Mouse (Mus musculus) liver, embryonic 14.5 days (tissue): ENCODE data around the gene Plk3. TPM values are rescaled to one million over a fixed set of nuclear protein-coding genes. Genes with fewer than 3 reads are reported as not detected.
A peak's percentile ranks its signal among the peaks of the same experiment; 100 is the strongest.

Experiments
- ATAC-seq: fragments of 200-750 bp; cut with Nextera tagmentation; 2 replicates; pipeline ENCODE4 v1.8.0; 2017; ENCODE audit warnings: moderate number of reproducible peaks, mild to moderate bottlenecking, moderate library complexity; ENCODE audit not compliant: insufficient read depth
- DNase-seq, 3 experiments: peaks; one replicate each; pipeline ENCODE4 v3.0.0-alpha.2; 2012 to 2013; ENCODE audit warnings: low read depth in 3 of 3, low spot score in 3 of 3
- H3K27ac ChIP-seq: fragments of 300-500 bp; sonication (generic); 2 replicates; pipeline ENCODE4 v1.5.1; 2014; ENCODE audit warnings: moderate library complexity, mild to moderate bottlenecking, control low read depth, inconsistent platforms
- H3K27me3 ChIP-seq: fragments of 300-500 bp; sonication (generic); 2 replicates; pipeline ENCODE4 v1.6.1; 2014; ENCODE audit warnings: mild to moderate bottlenecking, low read length, moderate library complexity; ENCODE audit not compliant: control insufficient read depth, insufficient read depth
- H3K36me3 ChIP-seq: fragments of 300-500 bp; sonication (generic); replicated peaks from 2 replicates; pipeline ENCODE4 v1.6.1; 2014; ENCODE audit warnings: low read depth; ENCODE audit not compliant: control insufficient read depth, insufficient read depth
- H3K4me1 ChIP-seq, 2 experiments: fragments of 200-500 bp in 1 of 2; fragments of 300-500 bp in 1 of 2; sonication (generic) in 1 of 2; replicated peaks; 2 replicates each; pipeline ENCODE4 v1.6.1; 2012 to 2014; ENCODE audit warnings: antibody characterized with exemption in 1 of 2, inconsistent platforms in 1 of 2, low read length in 1 of 2; ENCODE audit not compliant: control insufficient read depth in 2 of 2, insufficient read depth in 2 of 2
- H3K4me2 ChIP-seq: fragments of 300-500 bp; sonication (generic); 2 replicates; pipeline ENCODE4 v1.6.1; 2014; ENCODE audit warnings: low read depth, mild to moderate bottlenecking, control low read depth, moderate library complexity
- H3K4me3 ChIP-seq, 2 experiments: fragments of 200-500 bp in 1 of 2; fragments of 300-500 bp in 1 of 2; sonication (generic) in 1 of 2; 2 replicates each; pipeline ENCODE4 v1.5.1; 2012 to 2014; ENCODE audit warnings: low read depth in 2 of 2, low read length in 2 of 2, mild to moderate bottlenecking in 2 of 2, control low read depth in 1 of 2, inconsistent platforms in 1 of 2, moderate library complexity in 1 of 2; ENCODE audit not compliant: insufficient read depth in 1 of 2
- H3K9ac ChIP-seq: fragments of 300-500 bp; sonication (generic); replicated peaks from 2 replicates; pipeline ENCODE4 v1.6.1; 2014; ENCODE audit warnings: mild to moderate bottlenecking, control low read depth, moderate library complexity
- H3K9me3 ChIP-seq: fragments of 300-500 bp; sonication (generic); 2 replicates; pipeline ENCODE4 v1.6.1; 2016; ENCODE audit warnings: low read length, mixed read lengths; ENCODE audit not compliant: control insufficient read depth
- CTCF ChIP-seq: IDR thresholded peaks from 2 replicates; pipeline ENCODE4 v1.5.1; 2016; ENCODE audit warnings: antibody characterized with exemption, low read depth, control low read depth
- EP300 ChIP-seq: IDR thresholded peaks from 2 replicates; pipeline ENCODE4 v1.6.1; 2016; ENCODE audit warnings: antibody characterized with exemption, low read depth
- WGBS: fragments of 180-500 bp; shearing (Covaris S2); extraction: QIAGEN DNeasy Blood & Tissue Kit; methylation state at CpG from one replicate; pipeline ENCODE4 v1.1.7; 2014; ENCODE audit not compliant: insufficient replicate concordance; 5-methylcytosine and 5-hydroxymethylcytosine counted together
- polyA plus RNA-seq, 2 experiments: library from polyadenylated mRNA; depleted of rRNA in 1 of 2; stranded (reverse) in 1 of 2; unstranded in 1 of 2; fragments of >200 nt; fragmentation: Nextera tagmentation in 1 of 2; extraction: Ambion mirVana in 1 of 2; gene quantifications; 2 replicates each; pipeline versions ENCODE4 v1.2.1 to v1.2.3; 2012 to 2014

The Plk3 gene
- polyA plus RNA-seq, 2 experiments = 1.1 to 1.7 TPM

DNA sequence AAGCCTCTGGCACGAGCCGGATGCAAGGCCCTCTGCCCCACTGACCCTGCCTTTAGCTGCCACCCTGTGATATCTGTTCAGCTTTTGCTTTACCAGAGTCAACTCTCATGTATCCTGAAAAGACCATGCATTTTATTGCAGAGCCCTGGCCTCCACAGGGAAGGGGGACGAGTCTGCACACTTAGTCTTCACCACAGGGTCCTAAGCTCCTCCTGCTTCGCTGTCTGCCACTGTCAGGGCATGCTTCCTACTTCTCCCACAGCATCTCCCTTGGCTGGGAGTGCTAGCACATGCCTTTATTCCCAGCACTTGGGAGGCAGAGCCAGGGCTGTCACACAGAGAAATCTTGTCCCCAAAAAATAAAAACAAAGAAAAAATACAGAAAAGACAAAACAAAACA lies 27.4 kb upstream of the Plk3 start:
- WGBS = 81% methylated on average over 4 of the region's 4 CpGs
- ATAC-seq (no peak), DNase-seq (no peak)
- peaks cover 63% of the 10 kb centered on the region for H3K36me3 ChIP-seq
- no peak overlapping the region for H3K4me3 ChIP-seq
- H3K9ac ChIP-seq = no peak overlapping the region
- no peak overlapping the region for H3K27ac ChIP-seq
- no peak for TF ChIP-seq EP300
- H3K4me2 ChIP-seq = no peak overlapping the region
- no peaks in the 10 kb centered on the region for H3K9me3 ChIP-seq
- peaks cover 3% of the 10 kb centered on the region in 2 experiments; a peak in 1 of 4 replicates for H3K4me1 ChIP-seq
- H3K27me3 ChIP-seq = no peaks in the 10 kb centered on the region

- Histone ChIP-seq H3K9me3 (no peaks in the 10 kb centered on the region), H3K4me1 (peaks cover 3% of the 10 kb centered on the region in 2 experiments; a peak in 1 of 4 replicates), H3K36me3 (peaks cover 52% of the 10 kb centered on the region), H3K27me3 (no peaks in the 10 kb centered on the region), H3K4me2 (no peak overlapping the region), H3K27ac (no peak overlapping the region), H3K9ac (no peak overlapping the region), H3K4me3 (no peak overlapping the region)
- DNase-seq = no peak
- ATAC-seq = no peak
- 86% methylated on average over 10 of the region's 10 CpGs for WGBS
- TF ChIP-seq EP300 = no peak
Observed at GRCm38 (mm10) chr4:117159666-117160065, 25.9 kb upstream of the Plk3 start.

DNA sequence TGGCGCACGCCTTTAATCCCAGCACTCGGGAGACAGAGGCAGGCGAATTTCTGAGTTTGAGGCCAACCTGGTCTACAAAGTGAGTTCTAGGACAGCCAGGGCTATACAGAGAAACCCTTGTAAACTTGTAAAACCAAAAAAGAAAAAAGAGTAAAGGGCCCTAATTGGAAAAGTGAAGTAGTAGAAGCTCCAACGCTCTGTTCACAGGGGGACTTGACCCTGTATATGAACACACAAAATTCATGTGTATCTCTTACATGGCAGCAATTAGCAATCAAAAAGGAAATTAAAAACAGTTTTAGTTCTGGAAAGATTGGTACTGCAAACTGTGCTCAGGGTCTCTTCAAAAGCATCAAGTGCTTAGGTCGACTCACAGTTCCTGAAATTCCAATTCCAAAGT lies 22.6 kb upstream of the Plk3 start:
- H3K4me3 ChIP-seq = peak overlapping the region; percentile 85 to 92; a peak in 3 of 4 replicates
- no peak for DNase-seq
- TF ChIP-seq CTCF (no peak), EP300 (no peak)
- peak overlapping the region; percentile 17 for H3K27ac ChIP-seq
- H3K4me1 ChIP-seq = peaks cover 9 to 17% of the 10 kb centered on the region in 2 experiments
- peak overlapping the region; percentile 96 for H3K9ac ChIP-seq
- 22% methylated on average over 6 of the region's 6 CpGs for WGBS
- ATAC-seq = no peak
- H3K36me3 ChIP-seq = peaks cover 53% of the 10 kb centered on the region
- H3K4me2 ChIP-seq = peak overlapping the region; percentile 81
- no peaks in the 10 kb centered on the region for H3K9me3 ChIP-seq
- no peaks in the 10 kb centered on the region for H3K27me3 ChIP-seq

GRCm38 (mm10) chr4:117155792-117156355 lies 22.1 kb upstream of the Plk3 start, which contains the start of gene Rps8:
Gene Rps8, minus strand, starts transcription at chr4:117156243.
- no peaks in the 10 kb centered on the region for H3K9me3 ChIP-seq
- peak within 1 kb of the TSS; percentile 17 for H3K27ac ChIP-seq
- DNase-seq (peak; percentile 76 to 79 (median 77)), ATAC-seq (peak; percentile 88)
- H3K36me3 ChIP-seq = peaks cover 54% of the 10 kb centered on the region
- peak within 1 kb of the TSS; percentile 81 for H3K4me2 ChIP-seq
- H3K4me1 ChIP-seq = peaks cover 9 to 17% of the 10 kb centered on the region in 2 experiments
- WGBS = 0% methylated on average over 52 of the region's 52 CpGs
- peak within 1 kb of the TSS; percentile 96 for H3K9ac ChIP-seq
- H3K4me3 ChIP-seq = peak within 1 kb of the TSS; percentile 85 to 92
- no peaks in the 10 kb centered on the region for H3K27me3 ChIP-seq
- TF ChIP-seq CTCF = 0 out of 2 replicates have a peak, but pooled peaks have one; percentile 6
- no peak for TF ChIP-seq EP300

GRCm38 (mm10) chr4:117155020-117155791 lies 21.4 kb upstream of the Plk3 start:
- no peak for DNase-seq
- TF ChIP-seq EP300 (no peak), CTCF (no peak)
- Histone ChIP-seq H3K4me2 (peak overlapping the region; percentile 81), H3K4me1 (peaks cover 9 to 17% of the 10 kb centered on the region in 2 experiments), H3K27me3 (no peaks in the 10 kb centered on the region), H3K9ac (peak overlapping the region; percentile 96), H3K36me3 (peaks cover 56% of the 10 kb centered on the region), H3K9me3 (no peaks in the 10 kb centered on the region), H3K27ac (peak overlapping the region; percentile 17), H3K4me3 (peak overlapping the region; percentile 85 to 92)
- ATAC-seq = peak; percentile 1; the same call in 1 of the 2 replicates
- WGBS = under 1% methylated on average over 44 of the region's 44 CpGs
